Mouse (Mus musculus) embryonic facial prominence, embryonic 11.5 days (tissue): ENCODE data around the gene Wdr41. TPM values are rescaled to one million over a fixed set of nuclear protein-coding genes. Genes with fewer than 3 reads are reported as not detected.
A peak's percentile ranks its signal among the peaks of the same experiment; 100 is the strongest.

ENCODE experiments used
- ATAC-seq: fragments of 200-750 bp; cut with Nextera tagmentation; replicated peaks from 2 replicates; pipeline ENCODE4 v1.8.0; 2017; ENCODE audit warnings: low read depth; ENCODE audit not compliant: insufficient number of reproducible peaks, low FRiP score, low TSS enrichment
- DNase-seq: peaks from one replicate; pipeline ENCODE4 v3.0.0-alpha.2; 2015; ENCODE audit warnings: low spot score
- H3K27ac ChIP-seq: fragments of 300-500 bp; sonication (generic); replicated peaks from 2 replicates; pipeline ENCODE4 v1.5.1; 2014; ENCODE audit warnings: mild to moderate bottlenecking, low read depth, low read length, control low read depth
- H3K27me3 ChIP-seq: fragments of 300-500 bp; sonication (generic); 2 replicates; pipeline ENCODE4 v1.6.1; 2014; ENCODE audit warnings: mild to moderate bottlenecking, low read length, moderate library complexity, mixed read lengths; ENCODE audit not compliant: control insufficient read depth, insufficient read depth
- H3K36me3 ChIP-seq: fragments of 300-500 bp; sonication (generic); replicated peaks from 2 replicates; pipeline ENCODE4 v1.6.1; 2014; ENCODE audit warnings: low read depth, mild to moderate bottlenecking, low read length, moderate library complexity, mixed read lengths; ENCODE audit not compliant: control insufficient read depth, insufficient read depth
- H3K4me1 ChIP-seq: fragments of 300-500 bp; sonication (generic); 2 replicates; pipeline ENCODE4 v1.6.1; 2014; ENCODE audit warnings: low read length, mixed read lengths; ENCODE audit not compliant: control insufficient read depth, insufficient read depth
- H3K4me2 ChIP-seq: fragments of 300-500 bp; sonication (generic); 2 replicates; pipeline ENCODE4 v1.6.1; 2014; ENCODE audit warnings: low read depth, mild to moderate bottlenecking, control low read depth, low read length, moderate library complexity
- H3K4me3 ChIP-seq: fragments of 300-500 bp; sonication (generic); 2 replicates; pipeline ENCODE4 v1.5.1; 2014; ENCODE audit warnings: low read depth, low read length, control low read depth
- H3K9ac ChIP-seq: fragments of 300-500 bp; sonication (generic); replicated peaks from 2 replicates; pipeline ENCODE4 v1.6.1; 2014; ENCODE audit warnings: mild to moderate bottlenecking, control low read depth, low read length
- H3K9me3 ChIP-seq: fragments of 300-500 bp; sonication (generic); replicated peaks from 2 replicates; pipeline ENCODE4 v1.6.1; 2016; ENCODE audit warnings: mild to moderate bottlenecking, low read length, inconsistent platforms, mixed read lengths; ENCODE audit not compliant: control insufficient read depth
- WGBS: fragments of 180-500 bp; shearing (Covaris S2); extraction: QIAGEN DNeasy Blood & Tissue Kit; methylation state at CpG from one replicate; pipeline ENCODE4 v1.1.7; 2014; 5-methylcytosine and 5-hydroxymethylcytosine counted together
- polyA plus RNA-seq: library from polyadenylated mRNA; unstranded; fragments of >200 nt; fragmentation: Nextera tagmentation; extraction: Ambion mirVana; gene quantifications from 2 replicates; pipeline ENCODE4 v1.2.1, GENCODE M21; 2014

Gene Wdr41
- polyA plus RNA-seq, 1 experiment from 2014 or later, result 21.1 TPM

DNA sequence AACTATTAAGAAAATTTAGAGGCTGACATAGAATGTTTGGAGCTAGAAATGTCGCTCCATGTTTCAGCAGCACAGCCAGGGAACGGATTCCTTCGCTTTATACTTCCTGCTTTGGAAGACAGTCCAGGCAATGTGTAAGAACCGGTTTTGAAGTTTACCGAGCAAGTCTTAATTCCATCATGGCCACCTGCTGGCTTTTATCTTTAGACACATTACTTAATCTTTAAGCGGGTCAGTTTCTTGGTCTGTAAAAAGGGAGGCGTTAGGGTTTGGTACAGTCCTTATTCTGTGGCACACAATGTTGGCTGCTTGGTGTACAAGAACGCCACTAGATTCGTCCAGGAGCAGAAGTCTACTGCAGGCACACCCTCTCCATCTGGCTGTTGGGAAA, 321 bp upstream of the Wdr41 start:
- H3K9me3 ChIP-seq, result no peaks in the 10 kb centered on the region
- H3K4me1 ChIP-seq, result no peaks in the 10 kb centered on the region
- ATAC-seq (no peak), DNase-seq (peak; percentile 6)
- peak overlapping the region; percentile 42 for H3K4me2 ChIP-seq
- no peak overlapping the region for H3K27ac ChIP-seq
- no peaks in the 10 kb centered on the region for H3K27me3 ChIP-seq
- H3K4me3 ChIP-seq, result peak overlapping the region; percentile 81; the same call in 1 of the 2 replicates
- H3K9ac ChIP-seq, result peak overlapping the region; percentile 97; the same call in 1 of the 2 replicates
- 27% methylated on average over 9 of the region's 9 CpGs for WGBS
- H3K36me3 ChIP-seq, result no peaks in the 10 kb centered on the region

DNA sequence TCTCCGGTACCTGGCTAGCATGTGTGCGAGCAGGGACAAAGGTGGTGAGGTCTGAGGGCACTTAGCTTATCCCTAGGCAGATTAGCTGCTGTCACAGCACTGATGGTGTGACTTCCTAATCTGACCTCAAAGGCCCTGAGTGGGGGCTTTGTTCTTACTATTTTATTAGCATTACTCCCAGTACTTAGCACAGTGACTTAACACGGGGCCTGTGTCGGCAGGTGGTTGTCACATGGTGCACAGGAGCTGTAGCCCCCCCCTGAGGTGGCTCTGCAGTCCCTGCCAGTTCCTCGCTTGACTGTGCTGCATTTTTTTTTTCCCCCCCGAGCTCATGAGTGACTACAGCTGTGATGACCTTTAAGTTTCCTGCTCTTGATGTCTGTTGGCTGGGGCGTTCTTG, 2.9 kb downstream of the Wdr41 start:
- H3K4me2 ChIP-seq, result no peak overlapping the region
- no peak overlapping the region for H3K27ac ChIP-seq
- H3K27me3 ChIP-seq, result no peaks in the 10 kb centered on the region
- no peak overlapping the region for H3K9ac ChIP-seq
- no peaks in the 10 kb centered on the region for H3K36me3 ChIP-seq
- no peak overlapping the region for H3K4me3 ChIP-seq
- no peak for ATAC-seq
- WGBS, result 51% methylated on average over 7 of the region's 7 CpGs
- no peaks in the 10 kb centered on the region for H3K9me3 ChIP-seq
- no peaks in the 10 kb centered on the region for H3K4me1 ChIP-seq
- DNase-seq, result no peak

DNA sequence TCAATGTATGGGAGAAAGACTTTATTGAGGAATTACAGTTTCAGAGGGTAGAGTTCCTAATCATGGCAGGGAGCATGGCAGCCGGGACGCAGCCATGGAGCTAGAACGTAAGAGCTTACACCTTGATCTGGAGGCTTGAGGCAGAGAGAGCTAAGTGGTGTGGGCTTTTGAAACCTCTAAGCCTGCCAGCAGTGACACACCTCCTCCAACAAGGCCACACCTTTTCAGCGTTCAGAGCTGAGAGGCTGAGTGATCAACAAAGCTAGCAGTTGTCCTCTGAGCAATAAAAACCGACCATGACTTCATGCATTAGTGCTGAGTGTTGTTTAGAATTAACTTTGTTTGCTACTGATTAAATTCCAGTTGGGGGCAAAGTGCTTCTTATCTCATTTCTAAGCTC, 14.4 kb downstream of the Wdr41 start:
- ATAC-seq, result no peak
- Histone ChIP-seq H3K36me3 (no peaks in the 10 kb centered on the region), H3K27ac (no peak overlapping the region), H3K9ac (no peak overlapping the region), H3K4me2 (no peak overlapping the region), H3K4me3 (no peak overlapping the region), H3K4me1 (no peaks in the 10 kb centered on the region), H3K9me3 (no peaks in the 10 kb centered on the region), H3K27me3 (no peaks in the 10 kb centered on the region)
- 76% methylated on average over 5 of the region's 5 CpGs for WGBS
- DNase-seq, result no peak

DNA sequence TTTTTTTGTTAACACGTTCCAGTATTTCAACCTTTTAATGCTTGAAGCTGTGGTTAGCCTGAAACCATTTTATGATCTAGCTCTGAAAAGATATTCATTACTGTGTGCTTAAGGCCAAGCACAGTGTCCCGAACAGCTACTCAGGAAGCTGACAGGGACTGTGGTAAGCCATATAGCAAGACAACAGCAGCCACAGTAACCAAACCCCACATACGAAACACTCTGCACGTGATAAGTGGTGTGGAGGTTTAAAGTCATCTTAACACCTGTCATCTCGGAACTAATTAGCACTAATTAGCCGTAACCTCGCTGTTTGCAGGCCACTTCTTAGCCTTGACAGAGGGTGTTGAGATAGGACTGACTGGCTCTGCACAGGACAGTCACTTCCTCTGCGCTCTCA, 31.1 kb downstream of the Wdr41 start:
- no peak overlapping the region for H3K27ac ChIP-seq
- no peak overlapping the region for H3K4me3 ChIP-seq
- no peak overlapping the region for H3K4me2 ChIP-seq
- WGBS, result 74% methylated on average over 8 of the region's 8 CpGs
- no peaks in the 10 kb centered on the region for H3K27me3 ChIP-seq
- no peaks in the 10 kb centered on the region for H3K36me3 ChIP-seq
- no peaks in the 10 kb centered on the region for H3K4me1 ChIP-seq
- no peaks in the 10 kb centered on the region for H3K9me3 ChIP-seq
- ATAC-seq (no peak), DNase-seq (no peak)
- no peak overlapping the region for H3K9ac ChIP-seq

DNA sequence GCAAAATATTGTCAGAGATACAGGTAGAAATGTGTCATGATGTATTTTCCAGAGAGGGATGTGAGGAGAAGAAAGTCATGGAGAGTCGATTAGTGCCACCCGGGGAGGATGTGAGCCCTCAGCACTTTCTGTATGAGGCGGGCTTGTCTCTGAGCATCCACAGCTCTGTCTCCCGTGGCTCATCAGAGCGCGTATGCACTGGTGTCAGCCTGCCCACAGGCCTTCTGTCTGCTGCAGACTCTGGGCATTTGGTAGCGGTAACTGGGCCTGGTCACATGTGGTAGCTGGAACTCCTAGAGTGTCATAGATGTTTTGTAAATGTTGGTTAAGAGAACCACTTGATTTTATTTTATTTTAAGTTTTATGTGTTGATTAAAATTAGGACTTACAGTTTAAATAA, 33.1 kb downstream of the Wdr41 start:
- H3K27ac ChIP-seq, result no peak overlapping the region

DNA sequence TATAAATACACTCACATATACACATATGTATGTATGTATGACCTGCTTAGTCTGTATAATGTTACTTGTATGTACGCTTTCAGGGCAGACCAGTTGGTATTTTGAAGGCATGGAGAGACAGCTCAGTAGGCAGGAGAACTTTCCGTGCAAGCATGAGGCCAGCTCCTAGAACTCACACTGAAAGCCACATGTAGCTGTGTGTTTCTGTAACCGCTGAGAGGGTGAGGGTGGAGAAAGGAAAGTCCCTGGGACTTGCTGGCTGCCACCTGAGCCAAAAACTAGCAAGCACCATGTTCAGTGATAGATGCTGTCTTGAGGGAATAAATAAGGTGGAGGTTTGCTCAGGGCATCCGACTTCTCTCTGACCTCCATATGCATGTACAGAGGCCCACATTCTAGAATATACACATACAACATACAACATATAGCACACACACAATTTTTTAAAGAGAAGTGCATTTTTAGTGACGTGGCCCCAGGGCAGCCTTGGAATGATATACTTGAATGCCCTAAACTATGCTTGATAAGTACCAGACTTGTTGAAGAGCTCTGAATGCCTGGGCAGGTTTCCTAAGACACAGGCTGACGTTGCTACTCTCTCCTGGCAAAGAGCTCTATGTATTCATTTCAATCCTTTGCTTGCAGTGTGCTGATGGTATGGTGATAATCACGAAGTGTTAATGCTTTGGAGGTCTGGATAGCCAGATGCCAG, 35.6 kb downstream of the Wdr41 start:
- no peaks in the 10 kb centered on the region for H3K4me1 ChIP-seq
- no peak overlapping the region for H3K9ac ChIP-seq
- no peak for ATAC-seq
- no peak overlapping the region for H3K27ac ChIP-seq
- H3K27me3 ChIP-seq, result no peaks in the 10 kb centered on the region
- H3K4me2 ChIP-seq, result no peak overlapping the region
- no peak overlapping the region for H3K4me3 ChIP-seq
- H3K36me3 ChIP-seq, result no peaks in the 10 kb centered on the region
- H3K9me3 ChIP-seq, result no peaks in the 10 kb centered on the region
- no peak for DNase-seq
- WGBS, result 91% methylated on average over 7 of the region's 7 CpGs

More for the DNA sequence above, 33.1 kb downstream of the Wdr41 start:
- no peaks in the 10 kb centered on the region for H3K27me3 ChIP-seq
- DNase-seq, result no peak
- H3K36me3 ChIP-seq, result no peaks in the 10 kb centered on the region
- no peak overlapping the region for H3K4me2 ChIP-seq
- no peak overlapping the region for H3K9ac ChIP-seq
- no peaks in the 10 kb centered on the region for H3K4me1 ChIP-seq
- H3K9me3 ChIP-seq, result no peaks in the 10 kb centered on the region
- ATAC-seq, result no peak
- H3K4me3 ChIP-seq, result no peak overlapping the region
- 85% methylated on average over 7 of the region's 7 CpGs for WGBS

DNA sequence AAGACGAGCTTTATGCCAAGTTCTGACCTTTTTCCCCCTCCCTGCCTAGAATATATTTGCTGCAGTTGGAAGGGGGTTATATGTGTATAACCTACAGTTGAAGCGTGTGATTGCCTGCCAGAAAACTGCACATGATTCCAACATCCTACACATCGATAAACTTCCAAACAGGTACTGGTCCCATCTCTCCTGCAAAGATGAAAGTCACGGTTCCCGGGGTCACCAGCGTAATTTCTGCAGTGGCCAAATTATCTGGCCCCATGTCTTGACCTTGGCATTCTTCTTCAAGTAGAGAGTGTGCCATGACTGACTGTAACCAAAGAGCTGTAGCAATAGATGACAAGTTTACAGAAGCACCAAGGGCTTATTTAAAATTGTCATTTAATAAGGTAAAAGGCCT, 41.1 kb downstream of the Wdr41 start:
- no peaks in the 10 kb centered on the region for H3K4me1 ChIP-seq
- WGBS, result 83% methylated on average over 6 of the region's 6 CpGs
- H3K4me2 ChIP-seq, result no peak overlapping the region
- no peak overlapping the region for H3K4me3 ChIP-seq
- no peak overlapping the region for H3K27ac ChIP-seq
- H3K9me3 ChIP-seq, result no peaks in the 10 kb centered on the region
- H3K36me3 ChIP-seq, result no peaks in the 10 kb centered on the region
- ATAC-seq (no peak), DNase-seq (no peak)
- no peak overlapping the region for H3K9ac ChIP-seq
- no peaks in the 10 kb centered on the region for H3K27me3 ChIP-seq

DNA sequence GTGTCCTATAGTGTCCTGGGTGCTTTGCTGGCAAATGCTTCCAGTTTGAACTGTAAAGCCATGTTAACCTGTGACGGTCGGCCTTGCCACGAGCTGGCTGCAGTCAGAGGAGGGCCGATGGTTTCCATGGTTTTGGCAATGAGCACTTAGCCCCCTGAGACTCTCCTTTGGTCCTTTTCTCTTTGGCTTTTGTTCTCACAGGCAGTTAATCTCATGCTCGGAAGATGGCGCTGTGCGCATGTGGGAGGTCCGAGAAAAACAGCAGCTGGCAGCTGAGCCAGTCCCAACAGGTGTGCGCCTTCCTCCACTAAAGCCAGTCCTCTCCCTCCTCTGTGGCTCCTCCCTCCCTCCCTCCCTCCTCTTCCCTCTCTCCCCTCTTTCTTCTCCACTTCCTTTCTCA, 41.8 kb downstream of the Wdr41 start:
- no peak overlapping the region for H3K4me2 ChIP-seq
- H3K27me3 ChIP-seq, result no peaks in the 10 kb centered on the region
- no peak overlapping the region for H3K27ac ChIP-seq
- WGBS, result 3% methylated on average over 9 of the region's 9 CpGs
- DNase-seq (peak; percentile 82), ATAC-seq (peak; percentile 60)
- no peak overlapping the region for H3K4me3 ChIP-seq
- H3K36me3 ChIP-seq, result no peaks in the 10 kb centered on the region
- no peaks in the 10 kb centered on the region for H3K4me1 ChIP-seq
- no peaks in the 10 kb centered on the region for H3K9me3 ChIP-seq
- no peak overlapping the region for H3K9ac ChIP-seq
